Mouse (Mus musculus) heart, postnatal 0 days (tissue): ENCODE data around the gene H2afy.

Experiments used
- CTCF ChIP-seq: IDR thresholded peaks from 2 replicates; pipeline ENCODE4 v1.5.1; 2016; ENCODE audit warnings: antibody characterized with exemption, control low read depth, low read depth
- EP300 ChIP-seq: IDR thresholded peaks from 2 replicates; pipeline ENCODE4 v1.6.1; 2016; ENCODE audit warnings: antibody characterized with exemption, low read depth

DNA sequence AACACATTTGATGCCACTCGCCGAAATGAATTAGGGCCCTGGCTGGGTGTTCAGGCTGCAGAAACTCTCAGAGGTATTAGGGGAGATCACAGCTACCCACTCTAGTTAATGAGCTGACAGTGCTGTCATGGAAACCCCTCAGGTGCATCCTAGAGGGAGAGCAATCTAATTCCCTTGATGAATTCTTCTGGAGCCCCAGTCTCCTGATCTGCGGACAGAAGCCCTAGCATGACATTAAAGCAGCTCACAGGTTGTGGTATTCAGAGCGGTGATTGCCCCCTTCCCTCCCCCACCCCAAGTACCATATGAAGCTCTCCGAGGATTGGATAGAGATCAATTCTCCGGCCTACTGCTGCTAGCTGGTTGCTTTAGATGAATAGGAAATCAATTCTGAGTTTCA is 82.1 kb downstream of the H2afy start:
- TF ChIP-seq CTCF: no peak
- TF ChIP-seq EP300: no peak
